Mouse (Mus musculus) megakaryocyte, embryonic 14.5 days (primary cell): Measurements from ENCODE around the gene Crip3.

ENCODE experiments used
- FLI1 ChIP-seq: IDR thresholded peaks from 2 replicates; pipeline ENCODE4 v1.6.1; 2012; ENCODE audit warnings: low read length, inconsistent platforms, mixed read lengths
- GATA1 ChIP-seq: IDR thresholded peaks from 3 replicates; pipeline ENCODE4 v1.6.1; 2012; ENCODE audit warnings: mixed read lengths, low read length, inconsistent platforms, borderline replicate concordance

GRCm38 (mm10) chr17:46388200-46388599 is 40.5 kb upstream of the Crip3 start:
- TF ChIP-seq GATA1 (no peak), FLI1 (no peak)
